Mouse (Mus musculus) liver, adult 2 months (tissue): ENCODE results near the gene Ppp1r14a.

Source experiments
- CTCF ChIP-seq: fragments of 200-500 bp; IDR thresholded peaks from 2 replicates; pipeline ENCODE4 v1.5.1; 2011; ENCODE audit warnings: low read depth, low read length, control low read depth
- POLR2A ChIP-seq: fragments of 200-500 bp; IDR thresholded peaks from 2 replicates; pipeline ENCODE4 v1.6.1; 2011; ENCODE audit warnings: low read length, control low read depth; ENCODE audit not compliant: insufficient read depth; ENCODE audit errors: extremely low read depth

DNA sequence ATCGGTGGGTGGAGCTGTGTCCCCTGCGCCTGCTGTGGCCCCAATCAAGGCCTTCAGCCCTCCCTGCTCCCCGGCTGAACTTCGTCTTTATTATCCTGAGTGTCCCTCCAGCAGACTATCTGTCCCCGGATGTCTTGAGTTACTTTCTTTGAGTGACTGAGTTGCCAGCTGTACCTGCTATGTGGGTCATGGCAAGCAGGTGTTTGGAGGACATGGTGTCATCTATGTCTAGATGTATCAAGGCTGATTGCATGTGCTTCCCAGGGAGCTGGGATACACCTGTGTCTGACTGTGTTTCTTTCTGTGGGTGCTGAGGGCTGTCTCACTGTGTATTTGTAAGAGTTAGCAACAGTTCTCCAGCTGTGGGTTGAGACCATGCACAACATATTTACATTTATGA lies 20.6 kb downstream of the Ppp1r14a start:
- TF ChIP-seq POLR2A (no peak), CTCF (no peak)
